Mouse (Mus musculus) heart, embryonic 14.5 days (tissue): ENCODE data around the gene Drd1. TPM values are rescaled to one million over a fixed set of nuclear protein-coding genes. Genes with fewer than 3 reads are reported as not detected.

Experiments
- ATAC-seq: fragments of 200-750 bp; cut with Nextera tagmentation; 2 replicates; pipeline ENCODE4 v1.8.0; 2017; ENCODE audit warnings: low read depth, moderate TSS enrichment; ENCODE audit not compliant: insufficient number of reproducible peaks, insufficient read depth, low FRiP score
- H3K27ac ChIP-seq, 2 experiments: fragments of 200-500 bp in 1 of 2; fragments of 300-500 bp in 1 of 2; sonication (generic) in 1 of 2; replicated peaks in 1 of 2; 2 replicates each; pipeline ENCODE4 v1.5.1; 2012 to 2014; ENCODE audit warnings: low read depth in 2 of 2, low read length in 2 of 2, control low read depth in 1 of 2, mild to moderate bottlenecking in 1 of 2, mixed read lengths in 1 of 2; ENCODE audit not compliant: control insufficient read depth in 1 of 2, insufficient read depth in 1 of 2
- H3K27me3 ChIP-seq: fragments of 300-500 bp; sonication (generic); 2 replicates; pipeline ENCODE4 v1.6.1; 2014; ENCODE audit warnings: mild to moderate bottlenecking, low read length, control low read depth; ENCODE audit not compliant: control insufficient read depth, insufficient read depth
- H3K36me3 ChIP-seq: fragments of 300-500 bp; sonication (generic); 2 replicates; pipeline ENCODE4 v1.6.1; 2014; ENCODE audit warnings: mild to moderate bottlenecking, control low read depth, low read length, mixed read lengths; ENCODE audit not compliant: control insufficient read depth, insufficient read depth
- H3K4me1 ChIP-seq, 2 experiments: fragments of 200-500 bp in 1 of 2; fragments of 300-500 bp in 1 of 2; sonication (generic) in 1 of 2; 2 replicates each; pipeline ENCODE4 v1.6.1; 2012 to 2014; ENCODE audit warnings: low read length in 2 of 2, control low read depth in 1 of 2, mixed read lengths in 1 of 2; ENCODE audit not compliant: control insufficient read depth in 2 of 2, insufficient read depth in 2 of 2
- H3K4me2 ChIP-seq: fragments of 300-500 bp; sonication (generic); 2 replicates; pipeline ENCODE4 v1.6.1; 2014; ENCODE audit warnings: mild to moderate bottlenecking, low read length
- H3K4me3 ChIP-seq, 2 experiments: fragments of 200-500 bp in 1 of 2; fragments of 300-500 bp in 1 of 2; sonication (generic) in 1 of 2; 2 replicates each; pipeline ENCODE4 v1.5.1; 2012 to 2014; ENCODE audit warnings: low read length in 2 of 2, mild to moderate bottlenecking in 2 of 2, control low read depth in 1 of 2, low read depth in 1 of 2, moderate library complexity in 1 of 2; ENCODE audit not compliant: control insufficient read depth in 1 of 2, insufficient read depth in 1 of 2
- H3K9ac ChIP-seq: fragments of 300-500 bp; sonication (generic); 2 replicates; pipeline ENCODE4 v1.6.1; 2014; ENCODE audit warnings: mild to moderate bottlenecking, low read length
- H3K9me3 ChIP-seq: fragments of 300-500 bp; sonication (generic); 2 replicates; pipeline ENCODE4 v1.6.1; 2016; ENCODE audit warnings: low read length, control low read depth; ENCODE audit not compliant: control insufficient read depth
- WGBS: fragments of 180-500 bp; shearing (Covaris S2); extraction: QIAGEN DNeasy Blood & Tissue Kit; methylation state at CpG from one replicate; pipeline ENCODE4 v1.1.7; 2014; 5-methylcytosine and 5-hydroxymethylcytosine counted together
- polyA plus RNA-seq: library from polyadenylated mRNA; unstranded; fragments of >200 nt; fragmentation: Nextera tagmentation; extraction: Ambion mirVana; gene quantifications from 2 replicates; pipeline ENCODE4 v1.2.1, GENCODE M21; 2014

Gene Drd1
- polyA plus RNA-seq, 1 experiment from 2014 or later: not detected

DNA sequence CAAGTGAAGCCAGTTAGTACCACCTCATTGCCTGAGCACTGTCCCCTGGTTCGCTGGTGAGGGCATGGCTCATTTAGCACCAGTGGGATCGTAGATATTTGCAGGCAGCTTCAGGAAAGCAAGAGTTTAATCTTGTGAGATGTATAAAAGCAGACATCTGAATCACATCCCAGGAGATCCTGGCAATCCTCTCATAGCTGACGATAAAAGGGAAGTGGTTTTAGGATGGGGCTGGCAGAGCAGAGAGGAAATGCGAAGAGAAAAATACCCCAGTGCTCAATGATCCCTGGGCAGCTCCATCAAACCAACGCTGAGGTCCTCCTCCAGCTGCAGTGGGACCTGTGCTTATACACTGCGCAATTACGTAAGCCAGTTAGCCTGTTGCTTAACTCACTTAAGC is 28.4 kb downstream of the Drd1 start:
- Histone ChIP-seq H3K9ac (no peak overlapping the region), H3K9me3 (no peaks in the 10 kb centered on the region), H3K4me3 (no peak overlapping the region), H3K4me2 (no peak overlapping the region), H3K4me1 (no peaks in the 10 kb centered on the region), H3K27ac (no peak overlapping the region), H3K36me3 (no peaks in the 10 kb centered on the region), H3K27me3 (no peaks in the 10 kb centered on the region)
- 81% methylated on average over 7 of the region's 7 CpGs for WGBS
- no peak for ATAC-seq

GRCm38 (mm10) chr13:54023311-54023710 is 32.2 kb downstream of the Drd1 start:
- Histone ChIP-seq H3K4me1 (no peaks in the 10 kb centered on the region), H3K4me3 (no peak overlapping the region), H3K4me2 (no peak overlapping the region), H3K27ac (no peak overlapping the region), H3K36me3 (no peaks in the 10 kb centered on the region), H3K9ac (no peak overlapping the region), H3K27me3 (no peaks in the 10 kb centered on the region), H3K9me3 (no peaks in the 10 kb centered on the region)
- 65% methylated on average over 5 of the region's 5 CpGs for WGBS
- no peak for ATAC-seq

DNA sequence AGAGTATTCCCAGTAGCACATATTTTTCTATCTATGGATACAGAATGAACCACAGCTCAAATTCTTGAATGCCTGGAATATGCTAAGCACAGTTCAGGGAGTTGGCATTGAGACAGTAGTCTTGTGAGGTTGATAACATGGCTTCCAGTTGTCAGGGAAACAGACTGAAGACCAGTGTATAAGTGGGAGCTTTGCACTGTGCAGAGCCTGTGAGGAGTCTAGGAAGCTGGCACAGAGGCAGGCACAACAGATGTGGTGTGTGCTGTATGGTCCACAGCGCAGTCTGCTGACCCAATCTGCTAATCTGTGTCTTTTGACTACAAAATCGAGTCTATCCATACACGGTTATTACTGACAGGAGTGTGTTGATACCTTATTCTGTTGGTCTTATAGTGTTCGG is 46.8 kb downstream of the Drd1 start:
- WGBS: 76% methylated on average over 4 of the region's 4 CpGs
- Histone ChIP-seq H3K9ac (no peak overlapping the region), H3K4me1 (0 out of 4 replicates have a peak, but pooled peaks cover 0 to 2% of the 10 kb centered on the region in 2 experiments), H3K4me2 (no peak overlapping the region), H3K27ac (no peak overlapping the region), H3K9me3 (no peaks in the 10 kb centered on the region), H3K36me3 (no peaks in the 10 kb centered on the region), H3K4me3 (no peak overlapping the region), H3K27me3 (no peaks in the 10 kb centered on the region)
- no peak for ATAC-seq

Other genes with a start within 250 kb of the Drd1 start
- gene Sfxn1, start 16.2 kb upstream of the Drd1 start, polyA plus RNA-seq: 25.1 and 26.7 TPM in 2 replicates
- 0.07 TPM in 1 of 2 replicates, not detected in the other for gene Hrh2, start 136.4 kb upstream of the Drd1 start, polyA plus RNA-seq